Mouse (Mus musculus) limb, embryonic 12.5 days (tissue): Measurements from ENCODE around the gene Pdzd7. TPM values are rescaled to one million over a fixed set of nuclear protein-coding genes. Genes with fewer than 3 reads are reported as not detected.
"Not testable (repeated sequence)": the region's sequence is repeated elsewhere in the genome, so short reads cannot be mapped to it uniquely, and the experiment has no call there.

Experiments used
- ATAC-seq: fragments of 200-750 bp; cut with Nextera tagmentation; 2 replicates; pipeline ENCODE4 v1.8.0; 2017; ENCODE audit warnings: low read depth, moderate TSS enrichment; ENCODE audit not compliant: insufficient number of reproducible peaks, insufficient read depth, low FRiP score, low TSS enrichment
- H3K27ac ChIP-seq: fragments of 300-500 bp; sonication (generic); 2 replicates; pipeline ENCODE4 v1.5.1; 2016; ENCODE audit warnings: mild to moderate bottlenecking, moderate library complexity
- H3K27me3 ChIP-seq: fragments of 300-500 bp; sonication (generic); 2 replicates; pipeline ENCODE4 v1.6.1; 2016; ENCODE audit warnings: mild to moderate bottlenecking, moderate library complexity
- H3K36me3 ChIP-seq: fragments of 300-500 bp; sonication (generic); 2 replicates; pipeline ENCODE4 v1.6.1; 2016; ENCODE audit warnings: mild to moderate bottlenecking, moderate library complexity
- H3K4me1 ChIP-seq: fragments of 300-500 bp; sonication (generic); replicated peaks from 2 replicates; pipeline ENCODE4 v1.6.1; 2016
- H3K4me2 ChIP-seq: fragments of 300-500 bp; sonication (generic); 2 replicates; pipeline ENCODE4 v1.6.1; 2016; ENCODE audit warnings: mild to moderate bottlenecking, moderate library complexity
- H3K4me3 ChIP-seq: fragments of 300-500 bp; sonication (generic); replicated peaks from 2 replicates; pipeline ENCODE4 v1.5.1; 2016; ENCODE audit warnings: mild to moderate bottlenecking
- H3K9ac ChIP-seq: fragments of 300-500 bp; sonication (generic); replicated peaks from 2 replicates; pipeline ENCODE4 v1.6.1; 2016; ENCODE audit warnings: mild to moderate bottlenecking, moderate library complexity
- H3K9me3 ChIP-seq: fragments of 300-500 bp; sonication (generic); 2 replicates; pipeline ENCODE4 v1.6.1; 2016; ENCODE audit warnings: mild to moderate bottlenecking, moderate library complexity
- WGBS: fragments of 180-500 bp; shearing (Covaris S2); methylation state at CpG from one replicate; pipeline ENCODE4 v1.1.7; 2016; 5-methylcytosine and 5-hydroxymethylcytosine counted together
- polyA plus RNA-seq: library from polyadenylated mRNA; unstranded; fragments of >200 nt; fragmentation: Nextera tagmentation; extraction: Ambion mirVana; gene quantifications from 2 replicates; pipeline ENCODE4 v1.2.1, GENCODE M21; 2016

Gene Pdzd7
- polyA plus RNA-seq, 1 experiment from 2014 or later = 0.20 TPM

DNA sequence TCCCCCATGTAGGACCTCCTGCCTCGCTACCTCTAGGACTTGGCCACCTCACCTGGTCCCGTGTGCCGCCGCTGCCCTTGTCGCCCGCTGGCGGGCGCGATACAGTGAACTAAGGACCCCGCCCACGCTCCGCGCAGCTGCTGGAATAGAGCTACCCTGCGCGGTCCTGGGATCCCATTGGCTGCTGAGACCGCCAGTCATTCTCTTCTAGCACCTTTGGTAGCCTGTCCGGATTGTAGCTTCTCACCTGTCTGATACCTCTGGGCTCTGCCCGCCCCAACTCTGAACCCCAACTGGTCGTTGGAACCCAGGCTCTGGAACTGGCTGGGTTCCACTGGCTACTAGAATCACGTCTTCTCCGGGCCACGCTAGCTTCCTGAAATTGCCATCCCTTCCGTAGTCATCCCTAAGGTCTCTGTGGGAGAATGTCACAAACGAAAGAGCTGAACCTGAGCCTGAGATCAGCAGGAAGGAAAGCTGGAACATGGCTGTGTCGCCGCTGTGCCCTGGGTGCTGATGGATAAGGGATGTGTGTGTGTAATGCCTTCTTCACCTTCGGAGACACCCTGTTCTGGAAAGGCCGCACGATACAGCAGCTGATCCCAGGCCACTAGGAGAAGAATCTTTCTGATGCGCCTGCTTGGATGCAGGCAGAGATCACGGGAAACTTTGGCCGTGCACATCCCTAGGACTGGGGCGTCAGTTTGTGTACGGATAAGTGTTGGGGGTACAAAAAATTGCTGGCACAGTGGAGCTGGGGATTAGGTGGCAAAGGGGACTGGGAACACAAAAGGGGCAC lies 1.2 kb upstream of the Pdzd7 start:
- Histone ChIP-seq H3K9me3 (no peaks in the 10 kb centered on the region), H3K9ac (peak overlapping the region; percentile 65), H3K4me2 (peak overlapping the region; percentile 77), H3K4me3 (peak overlapping the region; percentile 49), H3K27me3 (peaks cover 49% of the 10 kb centered on the region), H3K36me3 (peaks cover 21% of the 10 kb centered on the region), H3K27ac (0 out of 2 replicates have a peak overlapping the region, but pooled peaks have one; percentile 76), H3K4me1 (peaks cover 26% of the 10 kb centered on the region)
- WGBS = 2% methylated on average over 34 of the region's 34 CpGs
- 0 out of 2 replicates have a peak, but pooled peaks have one; percentile 38 for ATAC-seq

GRCm38 (mm10) chr19:45045236-45045635 lies 281 bp downstream of the Pdzd7 start:
- Histone ChIP-seq H3K36me3 (peaks cover 8% of the 10 kb centered on the region; the same call in 1 of the 2 replicates), H3K27me3 (peaks cover 64% of the 10 kb centered on the region), H3K27ac (no peak overlapping the region), H3K4me3 (no peak overlapping the region), H3K4me2 (no peak overlapping the region), H3K9me3 (no peaks in the 10 kb centered on the region), H3K9ac (no peak overlapping the region), H3K4me1 (peaks cover 26% of the 10 kb centered on the region)
- ATAC-seq = no peak
- WGBS = 34% methylated on average over 15 of the region's 15 CpGs

- 67% methylated on average over 11 of the region's 11 CpGs for WGBS
- ATAC-seq = no peak
- Histone ChIP-seq H3K36me3 (peaks cover 4% of the 10 kb centered on the region; the same call in 1 of the 2 replicates), H3K9ac (no peak overlapping the region), H3K27me3 (peaks cover 72% of the 10 kb centered on the region), H3K4me2 (no peak overlapping the region), H3K4me3 (no peak overlapping the region), H3K9me3 (no peaks in the 10 kb centered on the region), H3K27ac (no peak overlapping the region), H3K4me1 (peaks cover 26% of the 10 kb centered on the region)
Measured at GRCm38 (mm10) chr19:45044389-45044927, 1.1 kb downstream of the Pdzd7 start.

GRCm38 (mm10) chr19:45040214-45040613 lies 5.3 kb downstream of the Pdzd7 start:
- H3K9ac ChIP-seq = no peak overlapping the region
- no peak overlapping the region for H3K4me2 ChIP-seq
- H3K4me1 ChIP-seq = no peaks in the 10 kb centered on the region
- WGBS = 47% methylated on average over 13 of the region's 13 CpGs
- no peak for ATAC-seq
- no peak overlapping the region for H3K27ac ChIP-seq
- peaks cover 74% of the 10 kb centered on the region for H3K27me3 ChIP-seq
- no peaks in the 10 kb centered on the region for H3K9me3 ChIP-seq
- H3K4me3 ChIP-seq = no peak overlapping the region
- H3K36me3 ChIP-seq = no peaks in the 10 kb centered on the region

- not testable (repeated sequence) for ATAC-seq, H3K4me1 ChIP-seq
- WGBS = 87% methylated on average over 7 of the region's 7 CpGs
Measured at GRCm38 (mm10) chr19:45038198-45038597, 7.3 kb downstream of the Pdzd7 start.

GRCm38 (mm10) chr19:45036867-45037266 lies 8.7 kb downstream of the Pdzd7 start:
- Histone ChIP-seq H3K36me3 (no peaks in the 10 kb centered on the region), H3K27me3 (peaks cover 48% of the 10 kb centered on the region), H3K9me3 (no peaks in the 10 kb centered on the region), H3K4me3 (no peak overlapping the region), H3K4me2 (no peak overlapping the region), H3K27ac (no peak overlapping the region), H3K9ac (no peak overlapping the region), H3K4me1 (peaks cover 9% of the 10 kb centered on the region)
- no peak for ATAC-seq
- WGBS = 32% methylated on average over 16 of the region's 16 CpGs

More at GRCm38 (mm10) chr19:45038198-45038597, 7.3 kb downstream of the Pdzd7 start:
- not testable (repeated sequence) for H3K36me3 ChIP-seq, H3K4me3 ChIP-seq, H3K27ac ChIP-seq, H3K9ac ChIP-seq, H3K9me3 ChIP-seq, H3K4me2 ChIP-seq
- H3K27me3 ChIP-seq = peaks cover 55% of the 10 kb centered on the region

DNA sequence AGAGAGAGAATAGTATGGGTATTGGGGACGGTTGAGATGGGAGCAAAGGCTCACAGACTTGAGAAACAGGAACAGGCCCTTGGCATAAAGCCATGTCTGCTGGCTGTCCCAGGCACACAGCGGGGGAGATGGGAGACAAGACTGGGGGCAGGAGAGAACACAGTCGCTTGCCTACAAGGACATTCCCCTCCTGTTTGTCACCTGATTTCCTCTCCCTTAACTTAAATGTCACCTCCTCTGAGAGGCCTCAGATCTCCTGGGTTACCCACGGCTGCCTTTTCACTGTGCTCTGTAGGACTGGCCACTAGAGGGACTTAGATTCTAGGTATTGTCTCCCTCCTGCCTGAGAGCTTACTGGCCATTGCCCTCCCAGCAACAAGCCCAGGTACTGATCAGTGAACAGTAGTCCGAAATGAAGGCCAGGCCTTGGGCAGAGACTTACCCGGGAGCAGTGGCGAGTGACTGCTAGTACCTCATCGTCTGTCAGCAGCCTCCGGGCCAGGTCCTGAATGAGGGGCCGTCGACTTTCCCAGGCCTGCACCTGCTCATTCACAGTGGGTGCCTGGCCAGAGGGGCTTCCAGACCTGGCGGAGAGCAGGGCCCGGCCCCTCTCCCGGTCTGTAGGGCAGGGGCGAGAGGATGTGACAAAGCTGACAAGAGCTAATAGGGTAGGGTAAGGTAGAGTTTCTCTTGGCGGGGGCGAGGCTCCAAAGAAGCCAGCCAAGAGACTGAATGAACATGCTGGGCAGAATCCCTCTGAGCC lies 12.8 kb downstream of the Pdzd7 start:
- WGBS = 50% methylated on average over 17 of the region's 17 CpGs
- Histone ChIP-seq H3K27me3 (peaks cover 13% of the 10 kb centered on the region), H3K4me1 (peaks cover 21% of the 10 kb centered on the region), H3K27ac (0 out of 2 replicates have a peak overlapping the region, but pooled peaks have one; percentile 8), H3K4me3 (no peak overlapping the region), H3K9ac (peak overlapping the region; percentile 12; the same call in 1 of the 2 replicates), H3K36me3 (peaks cover 13% of the 10 kb centered on the region), H3K9me3 (no peaks in the 10 kb centered on the region), H3K4me2 (no peak overlapping the region)
- ATAC-seq = no peak

DNA sequence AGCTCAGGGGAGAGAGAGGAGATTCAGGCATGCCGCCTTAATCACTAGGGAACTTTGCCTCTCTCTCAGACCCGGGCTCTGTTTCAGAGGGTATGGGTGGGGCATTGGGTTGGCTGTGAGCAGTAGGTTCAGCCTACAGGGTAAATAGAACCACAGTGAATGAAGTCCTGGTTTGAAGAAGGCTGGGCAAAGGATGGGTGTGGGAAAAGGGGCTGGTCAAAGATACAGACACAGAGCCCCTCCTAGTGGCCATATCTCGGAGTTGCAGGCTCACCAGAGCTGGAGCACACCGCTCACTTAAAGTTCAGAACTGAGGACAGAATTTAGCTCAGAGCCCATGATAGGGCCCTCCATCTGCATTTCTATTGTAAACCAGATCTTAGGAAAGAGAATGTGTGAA lies 13.7 kb downstream of the Pdzd7 start:
- Histone ChIP-seq H3K27me3 (peaks cover 4% of the 10 kb centered on the region), H3K9me3 (no peaks in the 10 kb centered on the region), H3K4me1 (peaks cover 24% of the 10 kb centered on the region), H3K4me3 (no peak overlapping the region), H3K27ac (no peak overlapping the region), H3K4me2 (no peak overlapping the region), H3K9ac (no peak overlapping the region), H3K36me3 (peaks cover 22% of the 10 kb centered on the region)
- peak; percentile 18; the same call in 1 of the 2 replicates for ATAC-seq
- 23% methylated on average over 4 of the region's 4 CpGs for WGBS

- Histone ChIP-seq H3K27ac (no peak overlapping the region), H3K4me3 (peak overlapping the region; percentile 19; the same call in 1 of the 2 replicates), H3K27me3 (no peaks in the 10 kb centered on the region), H3K36me3 (peaks cover 30% of the 10 kb centered on the region), H3K4me2 (peak overlapping the region; percentile 48), H3K9me3 (no peaks in the 10 kb centered on the region), H3K4me1 (peaks cover 24% of the 10 kb centered on the region), H3K9ac (no peak overlapping the region)
- no peak for ATAC-seq
- 41% methylated on average over 20 of the region's 20 CpGs for WGBS
Measured at GRCm38 (mm10) chr19:45030746-45031693, 14.5 kb downstream of the Pdzd7 start.

GRCm38 (mm10) chr19:45030111-45030510 lies 15.4 kb downstream of the Pdzd7 start:
- no peak for ATAC-seq

More at GRCm38 (mm10) chr19:45030111-45030510, 15.4 kb downstream of the Pdzd7 start:
- H3K27ac ChIP-seq = no peak overlapping the region
- H3K27me3 ChIP-seq = no peaks in the 10 kb centered on the region
- H3K4me1 ChIP-seq = peaks cover 28% of the 10 kb centered on the region
- H3K4me2 ChIP-seq = no peak overlapping the region
- peaks cover 39% of the 10 kb centered on the region for H3K36me3 ChIP-seq
- no peak overlapping the region for H3K4me3 ChIP-seq
- no peaks in the 10 kb centered on the region for H3K9me3 ChIP-seq
- H3K9ac ChIP-seq = no peak overlapping the region
- WGBS = 38% methylated on average over 8 of the region's 8 CpGs
